15 mouse cellular contexts compared by ENCODE assay signal in the genomic region with DNA sequence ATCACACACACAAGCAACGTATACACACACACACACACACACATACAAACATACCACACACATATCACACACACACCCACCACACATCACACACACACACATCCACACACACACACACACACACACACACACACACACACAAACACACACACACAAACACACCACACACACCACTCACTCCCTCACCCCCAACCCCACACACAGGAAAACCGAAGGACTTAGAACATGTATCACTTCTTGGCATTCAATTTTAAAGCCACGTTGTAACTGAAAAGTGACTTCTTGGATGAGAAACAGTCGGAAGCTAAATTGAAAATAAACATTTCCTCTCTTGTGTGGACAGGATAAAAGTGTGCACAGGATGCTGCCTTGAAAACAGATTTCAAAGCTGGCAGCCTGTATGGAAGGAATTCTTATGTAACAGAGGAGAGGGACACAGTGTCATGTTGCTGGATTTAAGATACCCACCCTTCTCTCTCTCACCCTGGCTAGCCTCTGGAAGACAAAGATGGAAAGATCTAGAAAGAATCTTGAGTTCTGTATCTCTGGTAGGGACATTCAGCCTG. TPM values are rescaled to one million over a fixed set of nuclear protein-coding genes. Genes with fewer than 3 reads are reported as not detected.
DNase-seq lines count a peak whose midpoint lies in the region; ATAC-seq and TF ChIP-seq lines count a peak whose summit lies in the region.
"Had no signal": no experiment of that assay in that cellular context is flagged by ENCODE, and none has a peak within 500 bp of the region (broad histone marks: within the 10 kb centered on the region; RNA-seq: fewer than 3 reads in every experiment).

No protein-coding gene starts in this region.

- no peak overlapping the region for H3K9ac ChIP-seq in kidney, embryonic 15.5 days
- H3K9ac ChIP-seq: liver, embryonic 15.5 days; midbrain, embryonic 13.5 days had no signal

- H3K27me3 ChIP-seq in kidney, embryonic 15.5 days, result no peaks in the 10 kb centered on the region
- H3K27me3 ChIP-seq: liver, embryonic 15.5 days; midbrain, embryonic 13.5 days had no signal

- H3K36me3 ChIP-seq in kidney, embryonic 15.5 days, result no peaks in the 10 kb centered on the region
- H3K36me3 ChIP-seq: liver, embryonic 15.5 days; midbrain, embryonic 13.5 days had no signal

- TF ChIP-seq POLR2A in brain, embryonic 14.5 days (IDR thresholded peaks at IDR 0.05; ENCODE audit: borderline replicate concordance, extremely low read depth, insufficient read depth, insufficient read length, poor library complexity, severe bottlenecking), result no peak

- no peak for DNase-seq in frontal cortex, postnatal 36 days (ENCODE audit: low spot score in 2 of 2)
- DNase-seq in kidney, postnatal 4 days, result no peak
- peak; percentile 8 for DNase-seq in brain, embryonic 14.5 days (ENCODE audit: low read depth)
- peak; percentile 44 for DNase-seq in lung, postnatal 14 days
- DNase-seq in adrenal gland, postnatal 25 days, result no peak
- DNase-seq: adrenal gland, adult 2 months had no signal

- no peaks in the 10 kb centered on the region for H3K9me3 ChIP-seq in kidney, embryonic 15.5 days (replicated peaks)
- H3K9me3 ChIP-seq: liver, embryonic 15.5 days; midbrain, embryonic 13.5 days had no signal

- peak overlapping the region; percentile 48; the same call in 1 of the 2 replicates for H3K27ac ChIP-seq in kidney, embryonic 15.5 days
- H3K27ac ChIP-seq: liver, embryonic 15.5 days; midbrain, embryonic 13.5 days had no signal

- H3K4me1 ChIP-seq in kidney, embryonic 15.5 days, result no peaks in the 10 kb centered on the region
- H3K4me1 ChIP-seq: liver, embryonic 15.5 days; midbrain, embryonic 13.5 days had no signal

- no peak overlapping the region for H3K4me3 ChIP-seq in kidney, embryonic 15.5 days (replicated peaks)
- H3K4me3 ChIP-seq: liver, embryonic 15.5 days; midbrain, embryonic 13.5 days had no signal

- ATAC-seq in frontal cortex, adult (ENCODE audit: low TSS enrichment), result peak; percentile 35
- no peak for ATAC-seq in kidney, embryonic 15.5 days (replicated peaks; ENCODE audit: low FRiP score)
- no peak for ATAC-seq in megakaryocyte-erythroid progenitor cell, adult 5-6 weeks (replicated peaks; ENCODE audit: low FRiP score, low TSS enrichment, poor library complexity, severe bottlenecking)
- ATAC-seq: midbrain, embryonic 13.5 days had no signal

- H3K4me2 ChIP-seq in kidney, embryonic 15.5 days, result no peak overlapping the region
- H3K4me2 ChIP-seq: liver, embryonic 15.5 days; midbrain, embryonic 13.5 days had no signal

- no peak for TF ChIP-seq CTCF in brain, embryonic 14.5 days (IDR thresholded peaks at IDR 0.05; ENCODE audit: borderline replicate concordance, extremely low read depth, insufficient read depth, insufficient read length)

- 56% methylated on average over 4 of the region's 4 CpGs for WGBS in kidney, embryonic 15.5 days

RNA-seq across cellular contexts. Expression of gene Fmo6, which starts 5.9 kb away (rescaled TPM):
- polyA plus RNA-seq in kidney, embryonic 15.5 days (2015; fragmentation: Nextera tagmentation; extraction: Ambion mirVana), result 0.09 and 0.13 TPM in 2 replicates
- not detected in 2 replicates for polyA plus RNA-seq in brain, embryonic 14.5 days (2012; rRNA removed)
- not detected in 2 replicates for total RNA-seq in adrenal gland, postnatal 25 days (2021)
- not detected in 2 replicates for total RNA-seq in megakaryocyte-erythroid progenitor cell, adult 5-6 weeks (2014; fragmentation: Nextera tagmentation)
- total RNA-seq in megakaryocyte-erythroid progenitor cell, adult 5-6 weeks (2017), result not detected in 2 replicates
- total RNA-seq: adrenal gland, adult 2 months; common myeloid progenitor, adult 5-6 weeks; heart, postnatal 10 days; layer of hippocampus, adult 18-20 months; left cerebral cortex, postnatal 25 days had no signal
- polyA plus RNA-seq: adrenal gland, adult 2 months; liver, embryonic 15.5 days; midbrain, embryonic 13.5 days had no signal

RNA-seq across cellular contexts. Expression of gene Fmo2, which starts 32.9 kb away (rescaled TPM):
- polyA plus RNA-seq in kidney, embryonic 15.5 days (2015; fragmentation: Nextera tagmentation; extraction: Ambion mirVana), result 4.9 and 8.0 TPM in 2 replicates
- 0.14 and 0.34 TPM in 2 replicates for polyA plus RNA-seq in brain, embryonic 14.5 days (2012; rRNA removed)
- total RNA-seq in adrenal gland, postnatal 25 days (2021), result 20.9 and 31.5 TPM in 2 replicates
- total RNA-seq in megakaryocyte-erythroid progenitor cell, adult 5-6 weeks (2014; fragmentation: Nextera tagmentation), result not detected in 2 replicates
- total RNA-seq in megakaryocyte-erythroid progenitor cell, adult 5-6 weeks (2017), result not detected in 2 replicates
- total RNA-seq: common myeloid progenitor, adult 5-6 weeks had no signal
- polyA plus RNA-seq: midbrain, embryonic 13.5 days had no signal

RNA-seq across cellular contexts. Expression of gene Fmo3, which starts 52.9 kb away (rescaled TPM):
- not detected in 2 replicates for polyA plus RNA-seq in kidney, embryonic 15.5 days (2015; fragmentation: Nextera tagmentation; extraction: Ambion mirVana)
- polyA plus RNA-seq in brain, embryonic 14.5 days (2012; rRNA removed), result not detected in 2 replicates
- total RNA-seq in adrenal gland, postnatal 25 days (2021), result 0.76 TPM in 1 of 2 replicates, not detected in the other
- total RNA-seq in megakaryocyte-erythroid progenitor cell, adult 5-6 weeks (2014; fragmentation: Nextera tagmentation), result not detected in 2 replicates
- not detected in 2 replicates for total RNA-seq in megakaryocyte-erythroid progenitor cell, adult 5-6 weeks (2017)
- total RNA-seq: common myeloid progenitor, adult 5-6 weeks; heart, postnatal 10 days; layer of hippocampus, adult 18-20 months; left cerebral cortex, postnatal 25 days had no signal
- polyA plus RNA-seq: adrenal gland, adult 2 months; liver, embryonic 15.5 days; midbrain, embryonic 13.5 days had no signal

Comparison
In these comparisons a context has a peak if more than half of its experiments do, and no peak if none do; other contexts are left out.
1. DNase-seq: peak in brain, embryonic 14.5 days (single experiment) and lung, postnatal 14 days (single experiment); none in frontal cortex, postnatal 36 days (0 of 2), kidney, postnatal 4 days (0 of 2) and adrenal gland, postnatal 25 days (single experiment).
2. RNA of gene Fmo2, which starts 32.9 kb away (total RNA-seq): 20.9 to 31.5 TPM in adrenal gland, postnatal 25 days; not detected in megakaryocyte-erythroid progenitor cell, adult 5-6 weeks; every median in the first group is over 10 times any median in the second.